Mouse (Mus musculus): Measurements from ENCODE around the gene Cebpg. TPM values are rescaled to one million over a fixed set of nuclear protein-coding genes. Genes with fewer than 3 reads are reported as not detected.

The Cebpg gene
- polyA plus RNA-seq, 1 experiment from 2014 or later = 36.2 TPM

DNA sequence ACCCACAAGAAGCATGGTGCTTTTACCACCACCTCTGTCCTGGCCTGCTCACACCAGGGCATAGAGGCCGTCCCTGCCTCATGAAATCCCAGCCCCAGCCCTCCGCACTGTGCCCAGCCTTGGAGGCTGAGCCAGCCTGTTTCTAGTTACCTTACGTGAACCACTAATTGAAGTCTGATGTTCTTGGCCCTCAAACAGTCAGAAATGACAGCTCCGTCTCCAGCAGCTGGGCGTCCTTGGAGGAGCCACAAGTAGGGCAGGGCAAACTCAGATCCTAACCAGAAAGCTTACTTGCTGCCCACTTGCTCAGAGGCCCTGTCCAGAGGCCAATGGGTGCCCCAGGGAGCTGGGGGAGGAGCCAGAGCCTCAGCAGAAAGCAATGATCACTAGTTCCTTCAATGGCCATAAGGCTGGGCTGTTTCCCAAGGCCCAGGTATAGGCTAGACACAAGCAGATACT is 13.6 kb downstream of the Cebpg start:
- Histone ChIP-seq H3K4me1 (ENCODE audit: control insufficient read depth, insufficient read depth, low read length) (no peaks in the 10 kb centered on the region), H3K36me3 (ENCODE audit: control insufficient read depth, insufficient read depth, low read length) (peaks cover 5% of the 10 kb centered on the region; the same call in 1 of the 2 replicates), H3K4me3 (ENCODE audit: low read depth, low read length) (no peak overlapping the region), H3K27ac (ENCODE audit: low read depth, low read length) (no peak overlapping the region), H3K9ac (ENCODE audit: low read length) (no peak overlapping the region), H3K4me2 (no peak overlapping the region), H3K9me3 (ENCODE audit: control insufficient read depth, low read length) (no peaks in the 10 kb centered on the region), H3K27me3 (ENCODE audit: control insufficient read depth, insufficient read depth, low read length) (no peaks in the 10 kb centered on the region)
- ATAC-seq (ENCODE audit: low FRiP score) (no peak), DNase-seq (ENCODE audit: low spot score, missing footprints) (no peak)
- 89% methylated on average over 5 of the region's 5 CpGs for WGBS

GRCm38 (mm10) chr7:35042209-35042554 is 14.2 kb downstream of the Cebpg start:
- Histone ChIP-seq H3K9me3 (ENCODE audit: control insufficient read depth, low read length) (no peaks in the 10 kb centered on the region), H3K36me3 (ENCODE audit: control insufficient read depth, insufficient read depth, low read length) (peaks cover 5% of the 10 kb centered on the region; the same call in 1 of the 2 replicates)
- ATAC-seq (ENCODE audit: low FRiP score) = no peak

GRCm38 (mm10) chr7:35041286-35042208 is 14.8 kb downstream of the Cebpg start:
- Histone ChIP-seq H3K27me3 (ENCODE audit: control insufficient read depth, insufficient read depth, low read length) (no peaks in the 10 kb centered on the region), H3K9me3 (ENCODE audit: control insufficient read depth, low read length) (no peaks in the 10 kb centered on the region), H3K4me1 (ENCODE audit: control insufficient read depth, insufficient read depth, low read length) (no peaks in the 10 kb centered on the region), H3K4me2 (no peak overlapping the region), H3K4me3 (ENCODE audit: low read depth, low read length) (no peak overlapping the region), H3K36me3 (ENCODE audit: control insufficient read depth, insufficient read depth, low read length) (peaks cover 5% of the 10 kb centered on the region; the same call in 1 of the 2 replicates), H3K27ac (ENCODE audit: low read depth, low read length) (no peak overlapping the region), H3K9ac (ENCODE audit: low read length) (no peak overlapping the region)
- no peak for ATAC-seq (ENCODE audit: low FRiP score)
- DNase-seq (ENCODE audit: low spot score, missing footprints) = no peak
- WGBS = 88% methylated on average over 2 of the region's 2 CpGs

More at GRCm38 (mm10) chr7:35042209-35042554, 14.2 kb downstream of the Cebpg start:
- no peaks in the 10 kb centered on the region for H3K4me1 ChIP-seq (ENCODE audit: control insufficient read depth, insufficient read depth, low read length)
- H3K4me2 ChIP-seq = no peak overlapping the region
- DNase-seq (ENCODE audit: low spot score, missing footprints) = no peak
- H3K27me3 ChIP-seq (ENCODE audit: control insufficient read depth, insufficient read depth, low read length) = no peaks in the 10 kb centered on the region
- H3K27ac ChIP-seq (ENCODE audit: low read depth, low read length) = no peak overlapping the region
- no peak overlapping the region for H3K9ac ChIP-seq (ENCODE audit: low read length)
- H3K4me3 ChIP-seq (ENCODE audit: low read depth, low read length) = no peak overlapping the region

DNA sequence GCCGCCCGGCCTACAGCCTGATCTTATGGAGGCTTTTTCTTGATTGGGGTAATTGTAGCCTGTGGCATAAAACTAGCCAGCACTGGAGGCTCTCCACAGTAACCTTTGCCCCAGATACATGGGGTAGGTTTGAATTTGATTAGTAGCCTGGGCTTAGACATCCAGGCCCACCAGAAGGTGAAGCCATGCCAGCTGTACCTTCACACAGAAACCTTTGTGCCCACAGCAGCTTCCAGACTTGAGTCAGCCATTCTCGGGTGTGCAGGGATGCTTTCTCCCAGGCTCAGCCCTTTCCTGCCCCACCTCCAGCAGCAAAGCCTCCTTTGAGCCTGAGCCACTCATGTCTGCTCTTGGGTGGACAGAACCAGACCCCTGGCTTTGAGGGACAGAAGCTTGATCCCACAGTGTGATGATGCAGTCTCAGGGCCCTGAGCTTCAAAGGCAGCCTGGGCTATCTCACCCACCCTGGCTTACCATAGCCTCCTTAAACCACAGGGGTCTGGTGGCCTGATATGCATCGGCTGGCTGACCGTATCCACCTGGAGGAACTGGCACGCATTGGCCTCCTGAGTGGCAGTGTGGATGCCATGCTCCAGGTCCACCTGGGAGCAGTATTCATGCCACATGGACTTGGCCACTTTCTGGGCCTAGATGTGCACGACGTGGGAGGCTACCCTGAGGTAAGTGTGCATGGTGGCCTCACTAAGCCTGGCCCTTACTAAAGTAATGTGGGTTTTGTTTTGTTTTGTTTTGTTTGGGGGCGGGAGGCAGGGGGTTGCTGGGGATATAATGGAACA is 16.0 kb downstream of the Cebpg start:
- WGBS = 95% methylated on average over 9 of the region's 9 CpGs
- Histone ChIP-seq H3K27ac (ENCODE audit: low read depth, low read length) (no peak overlapping the region), H3K9me3 (ENCODE audit: control insufficient read depth, low read length) (no peaks in the 10 kb centered on the region), H3K9ac (ENCODE audit: low read length) (no peak overlapping the region), H3K4me2 (no peak overlapping the region), H3K36me3 (ENCODE audit: control insufficient read depth, insufficient read depth, low read length) (peaks cover 5% of the 10 kb centered on the region; the same call in 1 of the 2 replicates), H3K27me3 (ENCODE audit: control insufficient read depth, insufficient read depth, low read length) (no peaks in the 10 kb centered on the region), H3K4me3 (ENCODE audit: low read depth, low read length) (no peak overlapping the region), H3K4me1 (ENCODE audit: control insufficient read depth, insufficient read depth, low read length) (no peaks in the 10 kb centered on the region)
- no peak for ATAC-seq (ENCODE audit: low FRiP score)
- DNase-seq (ENCODE audit: low spot score, missing footprints) = no peak

DNA sequence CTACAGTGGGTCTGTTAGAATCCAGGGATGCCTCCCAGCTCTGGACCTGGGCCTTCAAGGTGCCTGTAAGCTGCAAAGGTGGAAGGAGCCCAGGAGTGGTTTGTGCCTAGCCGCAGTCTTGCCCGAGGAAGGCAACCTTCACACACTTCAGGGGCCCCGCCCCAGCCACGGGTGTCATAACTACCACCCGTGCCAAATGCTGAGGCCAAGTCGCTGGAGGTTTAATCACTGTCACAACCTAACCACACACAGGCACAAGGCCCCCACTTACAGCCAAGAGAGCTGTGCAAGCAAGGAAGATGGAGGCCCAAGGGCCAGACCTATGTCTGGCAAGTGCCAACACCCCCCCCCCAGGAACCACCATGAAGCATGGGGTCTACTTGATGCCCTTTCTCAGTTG is 19.0 kb downstream of the Cebpg start:
- ATAC-seq (ENCODE audit: low FRiP score) (no peak), DNase-seq (ENCODE audit: low spot score, missing footprints) (no peak)
- WGBS = 92% methylated on average over 6 of the region's 6 CpGs
- H3K27me3 ChIP-seq (ENCODE audit: control insufficient read depth, insufficient read depth, low read length) = no peaks in the 10 kb centered on the region
- H3K36me3 ChIP-seq (ENCODE audit: control insufficient read depth, insufficient read depth, low read length) = no peaks in the 10 kb centered on the region; the same call in 1 of the 2 replicates
- H3K4me3 ChIP-seq (ENCODE audit: low read depth, low read length) = no peak overlapping the region
- H3K9ac ChIP-seq (ENCODE audit: low read length) = no peak overlapping the region
- H3K4me1 ChIP-seq (ENCODE audit: control insufficient read depth, insufficient read depth, low read length) = no peaks in the 10 kb centered on the region
- no peaks in the 10 kb centered on the region for H3K9me3 ChIP-seq (ENCODE audit: control insufficient read depth, low read length)
- no peak overlapping the region for H3K4me2 ChIP-seq
- no peak overlapping the region for H3K27ac ChIP-seq (ENCODE audit: low read depth, low read length)

DNA sequence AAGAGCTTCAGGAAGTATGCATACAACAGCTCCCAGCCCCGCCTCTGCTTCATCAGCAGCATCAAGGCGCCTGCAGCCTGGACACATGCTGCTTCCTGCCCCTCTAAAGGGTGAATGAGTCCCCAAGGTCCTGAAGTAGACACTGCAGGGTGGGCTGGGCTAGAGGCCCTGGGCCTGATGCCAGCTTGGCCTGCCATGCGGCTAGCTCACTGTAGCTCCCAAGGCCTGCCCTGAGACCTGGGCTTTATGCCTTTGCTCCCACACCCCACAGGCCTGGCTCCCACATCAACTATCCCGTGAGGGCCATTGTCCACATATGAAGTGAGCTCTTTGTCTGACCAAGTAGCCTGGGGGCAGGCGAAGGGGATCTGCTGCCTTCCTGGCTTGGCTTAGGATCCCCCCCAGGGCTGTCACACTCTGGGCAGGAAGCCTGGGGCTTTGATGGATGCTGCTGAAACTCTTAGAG is 20.1 kb downstream of the Cebpg start:
- Histone ChIP-seq H3K9me3 (ENCODE audit: control insufficient read depth, low read length) (no peaks in the 10 kb centered on the region), H3K4me3 (ENCODE audit: low read depth, low read length) (no peak overlapping the region), H3K4me1 (ENCODE audit: control insufficient read depth, insufficient read depth, low read length) (no peaks in the 10 kb centered on the region), H3K4me2 (no peak overlapping the region), H3K9ac (ENCODE audit: low read length) (no peak overlapping the region), H3K27ac (ENCODE audit: low read depth, low read length) (no peak overlapping the region), H3K36me3 (ENCODE audit: control insufficient read depth, insufficient read depth, low read length) (no peaks in the 10 kb centered on the region), H3K27me3 (ENCODE audit: control insufficient read depth, insufficient read depth, low read length) (no peaks in the 10 kb centered on the region)
- WGBS = 75% methylated on average over 5 of the region's 5 CpGs
- DNase-seq (ENCODE audit: low spot score, missing footprints) (no peak), ATAC-seq (ENCODE audit: low FRiP score) (no peak)

- Histone ChIP-seq H3K4me1 (ENCODE audit: control insufficient read depth, insufficient read depth, low read length) (no peaks in the 10 kb centered on the region), H3K36me3 (ENCODE audit: control insufficient read depth, insufficient read depth, low read length) (no peaks in the 10 kb centered on the region), H3K27me3 (ENCODE audit: control insufficient read depth, insufficient read depth, low read length) (no peaks in the 10 kb centered on the region), H3K9ac (ENCODE audit: low read length) (no peak overlapping the region), H3K9me3 (ENCODE audit: control insufficient read depth, low read length) (no peaks in the 10 kb centered on the region), H3K4me3 (ENCODE audit: low read depth, low read length) (no peak overlapping the region), H3K4me2 (no peak overlapping the region), H3K27ac (ENCODE audit: low read depth, low read length) (no peak overlapping the region)
- 88% methylated on average over 4 of the region's 4 CpGs for WGBS
- DNase-seq (ENCODE audit: low spot score, missing footprints) (no peak), ATAC-seq (ENCODE audit: low FRiP score) (no peak)
Measured at GRCm38 (mm10) chr7:35035565-35035964, 20.8 kb downstream of the Cebpg start.

GRCm38 (mm10) chr7:35035141-35035553 is 21.2 kb downstream of the Cebpg start:
- no peak overlapping the region for H3K27ac ChIP-seq (ENCODE audit: low read depth, low read length)
- no peak for DNase-seq (ENCODE audit: low spot score, missing footprints)

DNA sequence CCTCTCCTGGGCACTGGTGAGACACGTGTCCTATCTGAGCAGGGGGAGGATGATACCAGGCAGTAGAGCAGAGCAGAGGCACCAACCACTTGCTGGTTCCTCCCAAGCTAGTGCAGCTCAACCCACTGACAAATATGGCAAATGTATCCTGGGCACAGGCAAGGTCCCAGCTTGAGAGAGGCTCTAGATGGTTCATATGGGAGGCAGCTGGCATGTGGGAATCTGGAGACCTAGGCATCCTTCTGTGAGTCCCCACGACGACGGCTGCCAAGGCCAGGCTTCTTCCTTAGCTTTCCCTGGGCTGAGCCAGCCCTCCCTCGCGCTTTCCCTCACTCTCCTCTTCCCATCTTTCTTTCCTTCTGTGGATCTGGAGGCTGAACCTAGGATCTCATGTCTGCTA is 25.8 kb downstream of the Cebpg start:
- Histone ChIP-seq H3K36me3 (ENCODE audit: control insufficient read depth, insufficient read depth, low read length) (no peaks in the 10 kb centered on the region), H3K9ac (ENCODE audit: low read length) (no peak overlapping the region)
- DNase-seq (ENCODE audit: low spot score, missing footprints) = no peak

More at GRCm38 (mm10) chr7:35035141-35035553, 21.2 kb downstream of the Cebpg start:
- 61% methylated on average over 6 of the region's 6 CpGs for WGBS
- Histone ChIP-seq H3K36me3 (ENCODE audit: control insufficient read depth, insufficient read depth, low read length) (no peaks in the 10 kb centered on the region), H3K4me1 (ENCODE audit: control insufficient read depth, insufficient read depth, low read length) (no peaks in the 10 kb centered on the region), H3K9ac (ENCODE audit: low read length) (no peak overlapping the region), H3K9me3 (ENCODE audit: control insufficient read depth, low read length) (no peaks in the 10 kb centered on the region), H3K27me3 (ENCODE audit: control insufficient read depth, insufficient read depth, low read length) (no peaks in the 10 kb centered on the region), H3K4me3 (ENCODE audit: low read depth, low read length) (no peak overlapping the region), H3K4me2 (no peak overlapping the region)
- ATAC-seq (ENCODE audit: low FRiP score) = no peak

More for the DNA sequence above, 25.8 kb downstream of the Cebpg start:
- no peak for ATAC-seq (ENCODE audit: low FRiP score)
- H3K4me3 ChIP-seq (ENCODE audit: low read depth, low read length) = no peak overlapping the region
- peaks cover 2% of the 10 kb centered on the region; the same call in 1 of the 2 replicates for H3K4me1 ChIP-seq (ENCODE audit: control insufficient read depth, insufficient read depth, low read length)
- H3K9me3 ChIP-seq (ENCODE audit: control insufficient read depth, low read length) = no peaks in the 10 kb centered on the region
- 84% methylated on average over 6 of the region's 6 CpGs for WGBS
- no peak overlapping the region for H3K27ac ChIP-seq (ENCODE audit: low read depth, low read length)
- H3K27me3 ChIP-seq (ENCODE audit: control insufficient read depth, insufficient read depth, low read length) = no peaks in the 10 kb centered on the region
- H3K4me2 ChIP-seq = no peak overlapping the region
